Mouse (Mus musculus): ENCODE measurements around the gene Hyou1.
"Not testable (repeated sequence)": the region's sequence is repeated elsewhere in the genome, so short reads cannot be mapped to it uniquely, and the experiment has no call there.

Hyou1 gene

DNA sequence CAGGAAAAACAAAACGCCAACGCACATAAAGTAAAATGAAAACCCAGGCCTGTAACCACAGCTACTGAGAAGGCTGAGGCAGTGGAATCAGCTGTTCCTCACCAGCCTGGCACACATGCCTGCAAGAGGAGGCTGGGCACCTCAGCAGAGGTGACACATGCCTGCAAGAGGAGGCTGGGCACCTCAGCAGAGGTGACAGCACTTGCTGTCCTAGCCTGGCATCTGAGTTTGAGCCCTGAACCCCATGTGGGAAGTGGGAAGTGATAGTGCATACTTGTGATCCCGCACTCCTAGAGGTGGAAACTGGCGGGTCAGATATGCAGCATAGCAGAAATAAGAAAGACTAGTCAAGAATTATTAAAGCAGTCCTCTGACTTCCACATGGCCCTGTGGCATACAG lies 27.9 kb upstream of the Hyou1 start:
- DNase-seq (ENCODE audit: low spot score in 2 of 2): no peak

DNA sequence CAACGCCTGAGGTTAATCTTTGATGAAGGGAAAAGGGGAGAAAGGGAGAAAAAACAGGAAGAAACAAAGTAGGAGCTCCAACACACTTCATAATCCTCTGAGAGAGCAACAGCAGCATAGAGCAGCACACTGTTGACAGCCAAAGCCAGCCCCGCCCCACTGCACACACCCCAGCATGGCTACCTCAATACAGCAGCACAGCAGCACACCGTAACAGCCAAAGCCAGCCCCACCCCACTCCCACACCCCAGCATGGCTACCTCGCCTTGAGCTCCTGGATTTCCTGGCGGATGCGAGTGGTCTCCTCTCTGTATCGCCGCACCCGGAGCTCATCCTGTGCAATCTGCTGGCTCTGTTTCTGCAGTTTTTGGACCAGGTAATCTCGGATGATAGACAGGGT lies 27.0 kb upstream of the Hyou1 start:
- no peak for DNase-seq (ENCODE audit: low spot score in 2 of 2)

DNA sequence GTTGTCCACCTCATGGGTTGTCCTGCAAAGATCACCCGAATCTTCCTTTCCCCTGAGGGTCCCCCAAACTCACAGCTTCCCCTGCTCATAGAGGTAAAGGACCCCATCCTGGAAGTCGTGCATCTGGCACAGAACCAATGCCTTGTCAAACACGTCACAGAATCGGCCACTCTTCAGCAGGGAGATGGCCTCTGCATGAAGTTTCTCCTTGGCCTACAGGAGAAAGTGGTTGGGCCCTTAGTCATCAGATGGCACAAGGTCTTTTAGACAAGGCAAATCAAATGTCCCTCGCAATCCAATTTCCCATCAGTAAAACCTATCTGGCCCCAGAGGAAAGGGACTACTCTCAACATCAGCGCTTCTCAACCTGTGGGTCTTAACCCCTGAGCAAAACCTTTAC lies 26.1 kb upstream of the Hyou1 start:
- no peak for DNase-seq (ENCODE audit: low spot score in 2 of 2)

GRCm38 (mm10) chr9:44357207-44357606 lies 22.1 kb upstream of the Hyou1 start:
- DNase-seq (ENCODE audit: low spot score in 2 of 2): no peak

DNA sequence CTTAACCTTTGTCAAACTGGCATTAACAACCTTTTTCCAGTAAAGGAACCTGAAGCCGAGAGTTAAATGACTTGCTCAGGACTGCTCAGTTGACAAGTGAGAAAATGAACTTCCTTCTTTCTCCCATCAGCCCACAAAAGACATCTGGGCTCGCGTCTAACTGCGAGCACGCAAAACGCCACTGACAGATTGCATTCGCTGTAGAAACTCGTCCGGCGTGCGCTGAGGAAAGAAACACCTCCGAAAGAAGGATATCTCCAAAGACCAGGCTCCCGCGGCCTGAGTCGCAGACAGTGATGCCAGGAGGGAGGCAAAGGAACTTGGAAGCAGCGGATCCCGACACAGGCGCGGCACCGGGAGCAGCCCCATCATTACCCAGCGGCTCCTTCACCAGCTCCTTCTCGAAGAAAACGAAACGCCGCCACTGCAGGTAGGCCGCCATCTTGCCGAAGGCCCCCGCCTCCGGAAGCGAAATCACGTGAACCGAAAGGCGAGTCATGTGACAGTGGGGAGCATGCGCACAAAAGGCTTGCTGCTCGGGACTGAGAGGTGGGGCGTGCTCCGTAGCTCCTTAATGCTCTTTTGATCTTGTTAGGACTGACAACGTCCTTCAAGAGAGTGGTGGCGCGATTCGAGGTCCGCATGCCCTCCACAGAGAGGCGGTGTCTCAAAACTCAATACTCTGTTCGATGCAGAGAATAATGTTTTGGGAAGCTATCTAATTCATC lies 17.9 kb upstream of the Hyou1 start, which contains the start of gene Vps11:
Vps11 (minus strand) TSS at position 481 of the 728 bp plus-strand sequence.
- DNase-seq (ENCODE audit: low spot score in 2 of 2): peak; percentile 93 to 95

- DNase-seq (ENCODE audit: low spot score in 2 of 2): not testable (repeated sequence)
Observed at GRCm38 (mm10) chr9:44361931-44362330, 17.4 kb upstream of the Hyou1 start.

- DNase-seq (ENCODE audit: low spot score in 2 of 2): no peak
Observed at GRCm38 (mm10) chr9:44364480-44364879, 14.8 kb upstream of the Hyou1 start.

DNA sequence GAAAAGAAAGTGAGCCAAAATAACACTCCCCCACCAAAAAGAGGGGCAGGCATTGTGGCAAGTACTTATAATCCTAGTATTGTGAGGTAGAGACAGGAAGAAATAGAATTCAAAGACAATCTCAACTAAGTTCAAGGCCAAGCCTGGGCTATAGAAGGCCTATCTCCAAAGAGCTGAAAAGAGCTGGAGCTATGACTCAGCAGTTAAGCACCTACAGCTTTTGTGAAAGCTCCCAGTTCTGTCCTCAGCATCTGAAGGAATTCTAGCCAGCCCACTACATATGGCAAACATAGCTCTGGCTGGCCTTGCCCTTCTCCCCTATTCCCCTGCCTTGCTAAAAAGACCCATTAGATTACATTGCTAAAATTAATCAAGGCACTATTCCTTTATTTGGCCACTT lies 5.9 kb upstream of the Hyou1 start:
- DNase-seq (ENCODE audit: low spot score in 2 of 2): no peak

- no peak for DNase-seq (ENCODE audit: low spot score in 2 of 2)
Observed at GRCm38 (mm10) chr9:44376141-44376540, 3.1 kb upstream of the Hyou1 start.

- DNase-seq (ENCODE audit: low spot score in 2 of 2): not testable (repeated sequence)
Observed at GRCm38 (mm10) chr9:44377335-44377734, 2.0 kb upstream of the Hyou1 start.

GRCm38 (mm10) chr9:44378153-44378730 lies 1.0 kb upstream of the Hyou1 start:
- no peak for DNase-seq (ENCODE audit: low spot score in 2 of 2)

- DNase-seq (ENCODE audit: low spot score in 2 of 2): no peak
Observed at GRCm38 (mm10) chr9:44379862-44380261, 572 bp downstream of the Hyou1 start.

DNA sequence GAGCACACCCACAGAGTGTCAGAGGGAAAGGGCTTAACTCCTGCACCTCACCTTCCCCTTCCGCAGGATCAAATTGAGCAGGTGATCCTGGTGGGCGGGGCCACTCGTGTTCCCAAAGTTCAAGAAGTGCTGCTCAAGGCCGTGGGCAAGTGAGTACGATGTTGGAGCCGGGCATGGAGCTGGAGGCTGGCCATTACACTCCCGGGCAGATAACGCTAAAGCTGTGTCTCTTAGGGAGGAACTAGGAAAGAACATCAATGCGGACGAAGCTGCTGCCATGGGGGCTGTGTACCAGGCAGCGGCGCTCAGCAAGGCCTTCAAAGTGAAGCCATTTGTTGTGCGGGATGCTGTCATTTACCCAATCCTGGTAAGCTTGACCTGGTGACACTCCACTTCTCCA lies 5.3 kb downstream of the Hyou1 start:
- no peak for DNase-seq (ENCODE audit: low spot score in 2 of 2)

GRCm38 (mm10) chr9:44387221-44387620 lies 7.9 kb downstream of the Hyou1 start:
- DNase-seq (ENCODE audit: low spot score in 2 of 2): no peak

DNA sequence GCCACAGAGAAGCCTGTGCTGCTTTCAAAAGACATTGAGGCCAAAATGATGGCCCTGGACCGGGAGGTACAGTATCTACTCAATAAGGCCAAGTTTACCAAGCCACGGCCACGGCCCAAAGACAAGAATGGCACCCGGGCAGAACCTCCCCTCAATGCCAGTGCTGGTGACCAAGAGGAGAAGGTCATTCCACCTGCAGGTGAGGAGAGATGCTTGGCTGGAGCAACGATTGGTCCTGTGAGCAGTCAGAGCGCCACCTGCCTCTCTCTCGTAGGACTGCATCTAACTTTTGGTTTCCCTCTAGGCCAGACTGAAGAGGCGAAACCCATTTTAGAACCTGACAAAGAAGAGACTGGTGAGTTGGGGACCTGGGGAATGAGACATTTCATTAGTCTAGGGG lies 10.0 kb downstream of the Hyou1 start:
- DNase-seq (ENCODE audit: low spot score in 2 of 2): no peak

GRCm38 (mm10) chr9:44391466-44391865 lies 12.2 kb downstream of the Hyou1 start:
- DNase-seq (ENCODE audit: low spot score in 2 of 2): peak in 1 of 2 experiments; percentile 57

DNA sequence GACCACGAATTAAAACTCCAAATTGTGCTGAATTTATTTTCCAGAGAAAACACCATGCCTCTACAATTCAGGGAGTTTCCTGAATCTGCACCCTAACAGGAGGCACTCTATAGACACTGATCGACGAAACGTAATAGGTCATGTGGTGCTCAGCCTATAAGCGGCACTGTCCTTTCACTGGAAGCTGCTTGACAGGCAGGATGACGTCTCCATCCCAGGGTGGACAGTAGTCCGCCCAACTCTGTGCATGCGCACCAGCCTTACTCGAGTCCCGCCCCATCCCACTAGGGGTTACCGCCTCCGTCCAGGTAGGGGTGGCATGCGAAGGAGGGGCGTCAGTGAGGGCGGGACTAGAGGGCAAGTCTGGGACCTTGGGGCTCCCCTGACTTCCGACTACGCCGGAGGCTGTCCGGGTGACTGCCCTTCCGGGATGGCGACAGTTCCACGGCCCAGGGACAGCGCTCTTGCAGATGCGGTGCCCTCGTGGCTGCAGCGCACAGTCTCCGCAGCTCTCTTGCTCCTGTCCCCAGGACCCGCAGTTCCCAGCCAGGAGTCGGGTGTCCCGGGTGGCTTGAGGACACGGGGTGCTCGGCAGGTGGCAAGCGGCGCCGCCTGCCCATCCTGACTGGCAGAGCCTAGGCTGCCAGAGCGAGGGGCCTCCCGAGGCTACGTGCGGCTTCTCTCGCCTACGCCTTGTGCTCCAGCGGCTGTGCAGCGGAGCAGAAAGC lies 17.6 kb downstream of the Hyou1 start, which contains the start of gene Slc37a4:
Slc37a4 (plus strand) TSS at position 169 of the 728 bp plus-strand sequence.
- DNase-seq (ENCODE audit: low spot score in 2 of 2): peak; percentile 98 to 99

DNA sequence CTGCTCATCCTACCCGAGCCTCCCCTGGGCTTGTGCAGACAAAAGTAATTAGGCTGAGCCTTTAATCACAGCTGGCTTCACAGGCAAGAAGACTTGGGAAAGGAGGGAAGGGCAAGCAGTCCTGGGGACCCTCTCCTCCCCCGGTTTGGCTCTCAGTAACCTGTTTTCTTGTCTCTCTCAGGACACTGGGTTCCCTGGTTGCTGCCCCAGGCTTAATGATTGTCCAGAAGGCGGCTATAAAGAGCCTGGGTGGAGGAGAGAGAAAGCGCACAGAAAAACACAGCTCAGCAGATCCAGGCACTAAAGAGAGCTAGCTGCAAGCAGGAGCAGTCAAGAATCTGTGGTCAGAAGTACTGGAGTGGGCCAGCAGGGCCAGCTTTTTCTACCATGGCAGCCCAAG lies 18.8 kb downstream of the Hyou1 start:
- no peak for DNase-seq (ENCODE audit: low spot score in 2 of 2)

DNA sequence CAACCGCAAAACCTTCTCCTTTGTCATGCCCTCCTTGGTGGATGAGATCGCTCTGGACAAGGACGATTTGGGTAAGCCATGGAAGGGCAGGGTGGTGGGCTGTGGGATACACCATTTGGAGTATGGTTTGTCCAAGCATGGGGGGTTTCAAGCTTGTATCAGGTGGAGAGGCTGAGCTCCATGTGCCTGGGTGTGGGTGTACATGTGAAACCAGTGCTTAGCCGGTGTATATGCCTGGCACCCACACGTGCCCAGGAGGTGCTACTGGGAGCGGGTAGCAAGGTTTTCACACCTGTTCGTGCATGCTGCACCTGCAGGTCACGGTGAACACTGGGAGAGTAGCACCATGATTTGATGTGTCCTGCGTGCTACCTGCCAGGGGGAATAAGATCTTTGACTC lies 19.3 kb downstream of the Hyou1 start:
- DNase-seq (ENCODE audit: low spot score in 2 of 2): no peak

GRCm38 (mm10) chr9:44399114-44399794 lies 20.0 kb downstream of the Hyou1 start:
- DNase-seq (ENCODE audit: low spot score in 2 of 2): no peak

GRCm38 (mm10) chr9:44399795-44400114 lies 20.5 kb downstream of the Hyou1 start:
- peak in 1 of 2 experiments; percentile 36 for DNase-seq (ENCODE audit: low spot score in 2 of 2)

DNA sequence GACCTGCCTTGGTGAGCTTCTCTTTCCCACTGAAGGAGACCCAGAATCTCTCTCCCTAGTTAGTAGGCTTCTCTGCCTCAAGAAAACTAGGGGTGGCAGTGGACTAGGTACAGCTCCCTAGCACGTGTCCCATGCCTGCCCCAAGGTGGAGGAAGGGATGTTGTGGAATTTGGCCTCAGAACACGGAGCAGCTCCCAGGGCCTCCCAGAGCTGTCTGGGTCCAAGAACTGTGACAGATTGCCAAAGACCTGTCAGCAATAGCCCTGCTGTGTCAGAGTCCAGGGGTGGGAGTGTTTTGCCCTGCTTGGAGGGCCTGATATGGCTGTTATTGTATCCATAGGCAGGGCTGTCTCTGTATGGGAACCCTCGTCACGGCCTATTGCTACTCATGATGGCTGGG lies 21.8 kb downstream of the Hyou1 start:
- peak; percentile 69 to 70 for DNase-seq (ENCODE audit: low spot score in 2 of 2)
